In the genomic region with DNA sequence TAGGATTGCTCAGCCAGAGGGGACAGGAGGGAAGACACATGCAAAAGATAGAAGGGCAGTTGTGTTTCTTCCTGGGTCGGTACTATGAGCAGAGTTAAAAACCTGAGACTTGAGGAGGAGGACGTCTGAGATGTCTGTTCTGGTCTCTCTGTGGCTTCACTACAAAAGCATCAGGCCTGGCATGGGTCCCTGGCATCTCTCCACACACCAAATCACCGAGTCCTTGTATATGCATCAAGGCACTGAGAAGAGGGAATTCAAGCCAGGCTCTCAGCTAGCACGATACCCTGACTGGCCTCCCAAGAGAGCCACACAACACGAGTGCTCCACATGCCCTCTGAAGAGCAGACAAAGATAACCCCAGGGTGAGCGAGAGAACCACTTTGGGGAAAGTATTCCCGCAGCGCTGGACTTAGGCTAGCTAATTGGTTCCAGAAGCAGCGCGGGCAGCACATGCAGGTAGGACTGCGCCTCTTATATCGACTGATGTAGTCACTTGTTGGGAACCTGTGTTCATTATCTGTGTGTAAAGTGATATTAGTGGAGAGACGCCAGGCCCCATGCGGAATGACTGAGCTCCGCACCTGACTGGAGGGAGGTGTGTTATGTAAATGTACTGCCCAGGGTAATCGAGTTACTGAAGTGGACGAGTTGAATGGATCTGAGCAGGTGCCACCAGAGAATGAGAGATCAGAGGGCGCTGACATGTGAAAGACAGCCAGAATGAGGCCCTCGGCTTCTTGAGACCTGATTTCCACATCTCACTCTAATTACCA, we compare ENCODE assay signal across 16 mouse cellular contexts. TPM values are rescaled to one million over a fixed set of nuclear protein-coding genes. Genes with fewer than 3 reads are reported as not detected.
DNase-seq lines count a peak whose midpoint lies in the region; ATAC-seq and TF ChIP-seq lines count a peak whose summit lies in the region.
"Had no signal": no experiment of that assay in that cellular context is flagged by ENCODE, and none has a peak within 500 bp of the region (broad histone marks: within the 10 kb centered on the region; RNA-seq: fewer than 3 reads in every experiment).

No protein-coding gene starts in this region.

- DNase-seq in cerebellum, postnatal 10 days, result peak; percentile 66 to 67
- no peak for DNase-seq in cerebellum, adult 9-11 months
- DNase-seq in hindbrain, embryonic 10.5 days (ENCODE audit: low spot score), result peak; percentile 4
- DNase-seq in limb, embryonic 10.5 days (ENCODE audit: low spot score), result peak; percentile 37
- no peak for DNase-seq in thymus, adult 2 months
- no peak for DNase-seq in heart, adult 9 months (ENCODE audit: low spot score in 2 of 2)
- DNase-seq: heart, postnatal 36 days; kidney, adult 11 months; kidney, postnatal 36 days; liver, postnatal 0 days; right cerebral cortex, postnatal 14 days had no signal

- no peak overlapping the region for H3K9ac ChIP-seq in hindbrain, embryonic 12.5 days
- H3K9ac ChIP-seq in embryonic facial prominence, embryonic 12.5 days, result no peak overlapping the region
- H3K9ac ChIP-seq: liver, postnatal 0 days had no signal

- H3K27me3 ChIP-seq in hindbrain, embryonic 10.5 days (ENCODE audit: insufficient read depth, poor library complexity, severe bottlenecking), result 0 out of 2 replicates have a peak, but pooled peaks cover 3% of the 10 kb centered on the region
- H3K27me3 ChIP-seq in hindbrain, embryonic 12.5 days, result no peaks in the 10 kb centered on the region
- peaks cover 6% of the 10 kb centered on the region; the same call in 1 of the 2 replicates for H3K27me3 ChIP-seq in embryonic facial prominence, embryonic 12.5 days
- H3K27me3 ChIP-seq in limb, embryonic 10.5 days (ENCODE audit: low read depth, poor library complexity, severe bottlenecking), result 0 out of 2 replicates have a peak, but pooled peaks cover 4% of the 10 kb centered on the region
- no peaks in the 10 kb centered on the region for H3K27me3 ChIP-seq in thymus, adult 2 months (ENCODE audit: control insufficient read depth, insufficient read depth, low read length)

- H3K27ac ChIP-seq in hindbrain, embryonic 10.5 days, result no peak overlapping the region
- no peak overlapping the region for H3K27ac ChIP-seq in hindbrain, embryonic 12.5 days
- H3K27ac ChIP-seq in embryonic facial prominence, embryonic 12.5 days, result no peak overlapping the region
- no peak overlapping the region for H3K27ac ChIP-seq in limb, embryonic 10.5 days
- H3K27ac ChIP-seq in thymus, adult 2 months (ENCODE audit: control insufficient read depth, insufficient read depth, low read length), result no peak overlapping the region
- H3K27ac ChIP-seq: heart, embryonic 10.5 days had no signal

- no peak for TF ChIP-seq POLR2A in thymus, adult 2 months (IDR thresholded peaks at IDR 0.05; ENCODE audit: control insufficient read depth, extremely low read depth, insufficient read depth, low read length, poor library complexity)

- ATAC-seq in hindbrain, embryonic 12.5 days (ENCODE audit: low FRiP score), result no peak
- no peak for ATAC-seq in embryonic facial prominence, embryonic 12.5 days (ENCODE audit: insufficient number of reproducible peaks, insufficient read depth, low FRiP score, low TSS enrichment)
- ATAC-seq: liver, postnatal 0 days had no signal

- TF ChIP-seq CTCF in thymus, adult 2 months (IDR thresholded peaks at IDR 0.05; ENCODE audit: borderline replicate concordance, control insufficient read depth, extremely low read depth, insufficient read depth, low read length, poor library complexity), result no peak

- peaks cover 9% of the 10 kb centered on the region for H3K4me1 ChIP-seq in hindbrain, embryonic 10.5 days (replicated peaks)
- H3K4me1 ChIP-seq in hindbrain, embryonic 12.5 days, result peaks cover 9% of the 10 kb centered on the region; the same call in 1 of the 2 replicates
- peaks cover 6% of the 10 kb centered on the region for H3K4me1 ChIP-seq in embryonic facial prominence, embryonic 12.5 days
- peaks cover 6% of the 10 kb centered on the region for H3K4me1 ChIP-seq in limb, embryonic 10.5 days
- no peaks in the 10 kb centered on the region for H3K4me1 ChIP-seq in thymus, adult 2 months (replicated peaks; ENCODE audit: control insufficient read depth, insufficient read depth, low read length)

- 49% methylated on average over 19 of the region's 19 CpGs for WGBS in hindbrain, embryonic 10.5 days
- 51% methylated on average over 19 of the region's 19 CpGs for WGBS in hindbrain, embryonic 12.5 days
- WGBS in embryonic facial prominence, embryonic 12.5 days, result 24% methylated on average over 19 of the region's 19 CpGs
- 44% methylated on average over 19 of the region's 19 CpGs for WGBS in limb, embryonic 10.5 days
- 87% methylated on average over 19 of the region's 19 CpGs for WGBS in thymus, adult 2 months

- H3K9me3 ChIP-seq in hindbrain, embryonic 10.5 days, result no peaks in the 10 kb centered on the region
- no peaks in the 10 kb centered on the region for H3K9me3 ChIP-seq in hindbrain, embryonic 12.5 days (replicated peaks)
- no peaks in the 10 kb centered on the region for H3K9me3 ChIP-seq in embryonic facial prominence, embryonic 12.5 days
- H3K9me3 ChIP-seq in limb, embryonic 10.5 days (replicated peaks), result no peaks in the 10 kb centered on the region
- H3K9me3 ChIP-seq: heart, embryonic 10.5 days had no signal

- no peak overlapping the region for H3K4me3 ChIP-seq in hindbrain, embryonic 10.5 days
- no peak overlapping the region for H3K4me3 ChIP-seq in hindbrain, embryonic 12.5 days
- H3K4me3 ChIP-seq in embryonic facial prominence, embryonic 12.5 days, result no peak overlapping the region
- H3K4me3 ChIP-seq in limb, embryonic 10.5 days, result no peak overlapping the region
- H3K4me3 ChIP-seq in thymus, adult 2 months (ENCODE audit: control insufficient read depth, insufficient read depth, low read length), result no peak overlapping the region
- H3K4me3 ChIP-seq: heart, embryonic 10.5 days had no signal

- H3K36me3 ChIP-seq in hindbrain, embryonic 10.5 days, result no peaks in the 10 kb centered on the region
- H3K36me3 ChIP-seq in hindbrain, embryonic 12.5 days, result no peaks in the 10 kb centered on the region
- no peaks in the 10 kb centered on the region for H3K36me3 ChIP-seq in embryonic facial prominence, embryonic 12.5 days
- H3K36me3 ChIP-seq in limb, embryonic 10.5 days, result no peaks in the 10 kb centered on the region
- no peaks in the 10 kb centered on the region for H3K36me3 ChIP-seq in thymus, adult 2 months (ENCODE audit: control insufficient read depth, insufficient read depth, low read length)
- H3K36me3 ChIP-seq: heart, embryonic 10.5 days had no signal

- H3K4me2 ChIP-seq in hindbrain, embryonic 12.5 days (replicated peaks), result no peak overlapping the region
- H3K4me2 ChIP-seq in embryonic facial prominence, embryonic 12.5 days (replicated peaks), result 0 out of 2 replicates have a peak overlapping the region, but pooled peaks have one; percentile 0

RNA-seq across cellular contexts. Expression of gene Onecut1, which starts 41.8 kb away (rescaled TPM):
- polyA plus RNA-seq in hindbrain, embryonic 10.5 days (2016; fragmentation: Nextera tagmentation; extraction: Ambion mirVana), result 10.8 and 12.2 TPM in 2 replicates
- 9.3 and 11.7 TPM in 2 replicates for polyA plus RNA-seq in hindbrain, embryonic 12.5 days (2016; fragmentation: Nextera tagmentation; extraction: Ambion mirVana)
- polyA plus RNA-seq in embryonic facial prominence, embryonic 12.5 days (2016; fragmentation: Nextera tagmentation; extraction: Ambion mirVana), result 0.47 and 0.74 TPM in 2 replicates
- polyA plus RNA-seq in limb, embryonic 10.5 days (2016; fragmentation: Nextera tagmentation; extraction: Ambion mirVana), result 0.08 TPM in 1 of 2 replicates, not detected in the other
- 0.03 and 0.05 TPM in 2 replicates for polyA plus RNA-seq in thymus, adult 2 months (2012; rRNA removed)
- polyA plus RNA-seq: limb, embryonic 14.5 days; urinary bladder, adult 2 months had no signal

Comparison
In these comparisons a context has a peak if more than half of its experiments do, and no peak if none do; other contexts are left out.
1. DNase-seq: peak in cerebellum, postnatal 10 days (2 of 2), hindbrain, embryonic 10.5 days (single experiment) and limb, embryonic 10.5 days (single experiment); none in cerebellum, adult 9-11 months (single experiment), thymus, adult 2 months (single experiment) and heart, adult 9 months (0 of 2).